Mouse (Mus musculus) bone marrow macrophage, adult 2 months (primary cell): ENCODE data around the gene Gm26602.
"Not testable (repeated sequence)": the region's sequence is repeated elsewhere in the genome, so short reads cannot be mapped to it uniquely, and the experiment has no call there.

ENCODE experiments used
- CTCF ChIP-seq: IDR thresholded peaks from 2 replicates; pipeline ENCODE4 v1.5.1; 2012; ENCODE audit warnings: low read depth, mild to moderate bottlenecking, low read length, moderate library complexity
- POLR2A ChIP-seq: IDR thresholded peaks from 2 replicates; pipeline ENCODE4 v1.6.1; 2012; ENCODE audit warnings: mild to moderate bottlenecking, low read depth, low read length, borderline replicate concordance

DNA sequence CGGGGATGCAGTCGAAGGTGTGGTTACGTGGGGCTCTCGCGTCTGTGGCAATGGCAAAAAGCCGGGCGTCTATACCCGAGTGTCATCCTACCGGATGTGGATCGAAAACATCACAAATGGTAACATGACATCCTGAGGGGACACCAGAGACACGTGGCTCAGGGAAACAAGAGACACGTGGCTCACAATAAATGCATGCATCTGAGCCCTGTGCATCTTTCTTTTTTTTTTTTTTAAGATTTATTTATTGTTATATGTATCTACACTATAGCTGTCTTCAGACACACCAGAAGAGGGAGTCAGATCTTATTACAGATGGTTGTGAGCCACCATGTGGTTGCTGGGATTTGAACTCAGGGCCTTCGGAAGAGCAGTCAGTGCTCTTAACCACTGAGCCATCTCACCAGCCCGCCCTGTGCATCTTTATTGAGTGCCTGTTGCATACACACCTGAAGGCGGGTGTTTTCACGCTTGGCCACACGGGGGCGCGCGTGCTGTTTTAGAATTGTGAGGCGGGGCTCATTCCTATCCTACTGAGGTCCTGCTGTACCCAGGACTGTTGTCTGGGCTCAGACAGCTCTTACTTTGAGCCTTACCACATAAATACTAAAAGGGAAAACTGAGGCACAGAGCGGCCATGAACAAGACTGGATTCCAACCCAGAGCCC lies 18.1 kb upstream of the Gm26602 start:
- not testable (repeated sequence) for TF ChIP-seq POLR2A
- peak; percentile 80 for TF ChIP-seq CTCF
